Mouse (Mus musculus) E14TG2a.4 (cell line): ENCODE measurements at regions not wholly inside any gene's neighbourhood (a gene's known extent, or its start where the extent isn't known, plus 50 kb on each side); places are given as distances from the start of the nearest gene placed in this dataset.

Source experiments
- CTCF ChIP-seq: conservative IDR thresholded peaks from 2 replicates; pipeline ENCODE4 v1.5.1; 2014; ENCODE audit warnings: low read length
- NANOG ChIP-seq: IDR thresholded peaks from 2 replicates; pipeline ENCODE4 v1.6.1; 2014; ENCODE audit warnings: borderline replicate concordance, low read length, mixed read lengths
- POU5F1 ChIP-seq: IDR thresholded peaks from 2 replicates; pipeline ENCODE4 v1.6.1; 2014; ENCODE audit warnings: low read length, borderline replicate concordance

GRCm38 (mm10) chr15:63060826-63061225 is 784.2 kb downstream of the Gsdmc2 start:
- TF ChIP-seq CTCF (no peak), POU5F1 (no peak), NANOG (no peak)
